Mouse (Mus musculus) layer of hippocampus, adult 8-10 months (tissue): ENCODE measurements around the gene Hecw2. TPM values are rescaled to one million over a fixed set of nuclear protein-coding genes. Genes with fewer than 3 reads are reported as not detected.

ENCODE experiments used
- DNase-seq, 2 experiments: peaks; one replicate each; pipeline ENCODE4 v3.0.0; 2022; ENCODE audit warnings: low spot score in 2 of 2
- microRNA-seq, 2 experiments: library from miRNA; unstranded; fragments of <30 nt; microRNA quantifications; one replicate each; pipeline ENCODE4 v1.2.0; 2022
- total RNA-seq, 4 experiments: library from RNA; stranded (reverse); gene quantifications; 2 replicates each; pipeline ENCODE4 v1.2.4; 2022

Hecw2 gene
- total RNA-seq, 4 experiments from 2014 or later, result 25.0 to 35.1 (median 26.9) TPM

DNA sequence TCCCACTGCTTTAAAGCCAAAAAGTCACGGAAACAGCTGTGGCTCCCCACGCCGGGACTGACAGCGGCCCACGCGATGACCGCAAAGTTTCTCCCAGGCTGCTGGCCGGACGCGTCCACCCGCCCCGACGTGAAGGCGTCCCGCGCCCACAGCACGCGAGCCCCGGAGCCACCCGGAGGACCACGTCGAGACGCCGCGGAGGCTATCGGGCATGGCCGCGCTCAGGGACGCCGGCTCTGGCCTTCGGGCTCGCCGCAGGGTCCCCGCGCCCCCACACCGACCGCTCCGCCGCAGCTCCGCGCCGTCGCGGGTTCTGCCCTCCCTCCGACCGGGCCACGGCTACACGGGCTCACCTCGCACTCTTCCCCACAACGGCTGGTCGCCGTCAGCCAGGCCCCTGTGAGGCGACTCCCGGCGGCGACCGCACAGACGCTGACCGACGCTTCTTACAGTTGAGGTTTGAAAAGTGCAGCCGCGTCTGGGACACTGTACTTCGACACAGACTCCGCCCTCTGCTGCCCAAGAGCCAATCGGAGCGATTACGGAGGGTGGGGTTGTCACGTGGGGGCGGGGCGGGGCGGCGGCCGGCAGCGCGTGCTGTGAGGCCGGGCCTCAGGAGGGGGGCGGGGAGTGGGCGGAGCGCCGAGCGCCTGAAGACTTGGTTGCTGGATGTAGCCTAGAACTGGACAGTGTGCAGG is 410.1 kb downstream of the Hecw2 start, which contains the start of gene Stk17b:
Gene Stk17b, minus strand, starts transcription at position 504 of the 698 bp plus-strand sequence.
- peak; percentile 59 to 64 for DNase-seq

DNA sequence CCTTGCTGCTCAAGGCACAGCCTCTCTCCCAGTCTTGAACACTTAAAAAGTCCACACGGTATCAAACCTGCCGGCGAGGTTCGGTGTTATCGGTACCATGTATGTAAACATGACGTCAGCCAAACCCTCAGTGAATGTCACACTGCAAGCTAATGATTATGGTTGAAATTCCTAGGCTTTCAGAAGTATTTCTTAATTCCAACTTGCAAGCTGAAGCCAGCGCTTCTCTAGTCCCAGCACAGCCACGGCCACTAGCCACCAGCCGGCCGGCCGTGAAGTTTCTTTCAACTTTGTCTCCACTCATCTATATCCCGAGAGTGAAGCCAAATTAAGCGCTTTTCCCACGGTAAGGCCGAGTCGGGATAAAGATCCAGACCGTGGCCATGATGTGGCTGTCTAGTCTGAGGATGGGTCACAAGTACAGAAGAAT is 410.7 kb downstream of the Hecw2 start:
- no peak for DNase-seq

DNA sequence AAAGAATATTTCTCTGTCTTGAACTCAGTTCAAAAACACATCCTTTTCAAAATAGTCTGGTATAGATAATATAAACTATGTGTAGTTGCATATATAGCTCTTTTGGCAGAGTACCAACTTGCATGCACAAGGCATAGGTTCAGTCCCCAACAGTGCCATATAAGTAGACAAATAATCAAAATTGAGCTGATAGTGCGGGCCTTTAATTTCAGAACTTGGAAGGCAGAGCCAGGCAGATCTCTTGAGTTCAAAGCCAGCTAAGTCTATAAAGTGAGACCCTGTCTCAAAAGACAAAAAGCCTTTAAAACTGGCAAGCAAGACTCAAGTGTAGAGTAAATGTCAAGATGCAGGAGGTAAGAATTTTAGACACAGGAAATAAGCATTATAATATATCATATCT is 412.0 kb downstream of the Hecw2 start:
- DNase-seq, result no peak

DNA sequence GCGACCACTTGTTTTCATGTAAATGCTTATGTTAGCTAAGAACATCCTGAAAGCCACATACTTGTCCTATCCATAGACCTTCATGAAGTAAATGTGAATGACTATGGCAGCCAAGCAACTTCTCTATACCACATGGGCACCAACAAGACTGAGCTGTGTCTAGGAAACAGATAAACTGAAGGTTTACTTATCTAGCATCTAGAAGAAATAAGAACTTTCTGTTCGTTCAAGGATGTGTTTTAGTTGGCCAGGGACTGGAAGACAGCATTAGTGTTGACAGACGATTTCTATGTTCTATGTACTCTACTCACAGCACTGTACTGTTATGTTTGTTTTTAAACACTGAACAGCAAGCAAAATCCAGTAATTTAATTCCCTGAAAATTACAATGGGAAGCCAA is 412.9 kb downstream of the Hecw2 start:
- DNase-seq, result no peak

DNA sequence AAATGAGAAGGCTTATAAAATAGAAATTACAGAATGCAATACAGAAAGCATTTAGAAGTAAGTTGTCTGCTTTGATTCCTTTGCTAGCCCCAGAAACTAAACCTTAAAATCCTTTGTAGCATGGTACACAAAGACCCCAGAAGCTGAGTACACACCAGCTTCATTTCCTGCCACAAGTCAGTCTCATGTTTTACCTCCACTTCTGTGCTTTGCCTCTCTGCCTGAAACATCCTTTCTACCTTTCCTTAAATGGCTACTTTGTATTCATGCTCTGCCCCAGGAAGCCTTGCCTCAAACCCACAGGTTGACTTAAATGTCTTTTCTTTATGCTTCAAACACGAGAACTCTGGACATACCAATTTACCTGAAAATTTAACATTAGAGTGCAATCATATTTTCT is 413.7 kb downstream of the Hecw2 start:
- no peak for DNase-seq

DNA sequence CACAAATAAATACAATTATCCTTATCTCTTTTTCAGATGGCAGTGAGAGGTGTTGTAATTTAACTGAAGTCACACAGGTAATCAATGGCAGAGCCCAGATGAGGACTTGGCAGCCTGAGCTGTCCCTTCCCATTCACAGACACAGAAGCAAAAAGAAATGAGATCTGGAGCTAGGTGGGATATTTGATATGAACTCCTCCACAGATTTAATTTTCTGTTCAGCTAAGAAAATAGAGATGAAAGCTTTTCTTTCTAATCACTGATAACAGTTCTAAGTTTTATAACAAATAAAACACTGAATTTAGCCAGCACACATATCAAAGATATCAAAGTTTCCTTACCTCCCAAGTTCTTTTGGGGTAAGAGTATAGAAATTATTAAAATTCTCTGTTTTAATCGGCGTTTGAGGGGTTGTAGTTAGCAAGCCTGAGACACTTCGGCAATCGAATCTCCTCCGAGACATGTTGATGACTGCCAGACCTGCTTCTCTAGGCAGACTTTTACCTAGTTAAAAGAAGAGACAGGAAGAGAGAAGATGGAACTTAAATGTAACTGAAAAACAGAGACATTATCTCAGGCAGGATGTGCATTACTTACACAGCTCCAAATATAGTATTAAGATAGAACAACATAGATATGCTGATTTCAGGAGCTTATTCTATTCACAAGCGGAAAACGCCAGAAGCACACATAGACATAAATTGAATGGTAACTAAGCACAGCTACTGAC is 418.6 kb downstream of the Hecw2 start:
- DNase-seq, result no peak

DNA sequence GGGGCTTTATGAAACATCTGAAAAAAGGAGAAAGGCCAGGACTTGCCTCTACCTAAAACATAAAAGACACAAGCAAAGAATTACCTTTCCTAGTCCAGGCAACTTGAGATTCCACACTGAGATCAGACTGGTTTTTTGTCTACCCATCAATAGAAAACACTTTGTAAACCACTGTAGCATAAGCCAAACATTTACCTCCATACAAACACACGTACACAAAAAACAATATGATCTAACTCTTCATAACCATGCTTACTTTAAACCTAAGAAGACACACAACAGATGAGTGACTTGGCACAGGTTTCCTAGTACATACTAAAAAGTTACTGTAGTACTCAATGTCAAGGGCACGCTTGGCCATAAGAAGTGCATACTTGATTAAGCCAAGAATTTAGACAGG is 419.4 kb downstream of the Hecw2 start:
- no peak for DNase-seq

DNA sequence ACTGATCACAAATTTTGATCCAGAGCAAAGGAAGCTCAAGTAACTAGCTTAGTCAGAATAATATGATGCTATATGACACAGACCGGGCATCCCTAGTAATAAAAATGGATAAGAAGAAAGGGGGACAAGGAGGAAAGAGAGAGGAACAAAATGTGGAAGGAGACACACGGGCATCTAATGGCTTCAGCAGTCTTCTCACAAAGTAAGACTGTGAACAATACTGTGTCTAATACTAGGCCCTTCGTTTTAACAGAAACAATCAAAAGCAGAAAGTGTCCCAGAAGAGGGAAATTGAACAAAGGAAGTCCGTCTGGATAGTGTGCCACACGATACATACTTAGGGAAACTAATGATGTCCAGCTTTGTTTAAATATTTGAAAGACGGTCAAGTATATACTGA is 419.9 kb downstream of the Hecw2 start:
- DNase-seq, result no peak

DNA sequence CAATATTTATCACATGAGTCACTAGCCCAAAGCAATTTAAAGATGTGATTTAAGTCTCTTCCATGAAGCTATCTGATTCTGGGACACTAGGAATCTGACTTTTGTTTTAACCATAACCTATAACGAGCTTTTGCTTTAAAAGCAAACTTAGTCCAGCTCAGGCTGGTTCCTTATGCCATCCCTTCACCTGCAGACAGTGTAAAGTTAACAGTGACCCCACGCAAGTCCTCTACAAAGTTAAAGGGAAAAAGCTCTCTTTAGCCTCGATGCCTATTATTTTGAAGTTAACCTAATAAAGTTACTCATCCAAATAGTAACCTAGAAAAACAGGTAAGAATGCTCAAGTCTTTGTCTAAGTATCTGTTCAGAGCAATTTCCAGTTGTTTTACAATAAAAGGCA is 420.4 kb downstream of the Hecw2 start:
- no peak for DNase-seq

DNA sequence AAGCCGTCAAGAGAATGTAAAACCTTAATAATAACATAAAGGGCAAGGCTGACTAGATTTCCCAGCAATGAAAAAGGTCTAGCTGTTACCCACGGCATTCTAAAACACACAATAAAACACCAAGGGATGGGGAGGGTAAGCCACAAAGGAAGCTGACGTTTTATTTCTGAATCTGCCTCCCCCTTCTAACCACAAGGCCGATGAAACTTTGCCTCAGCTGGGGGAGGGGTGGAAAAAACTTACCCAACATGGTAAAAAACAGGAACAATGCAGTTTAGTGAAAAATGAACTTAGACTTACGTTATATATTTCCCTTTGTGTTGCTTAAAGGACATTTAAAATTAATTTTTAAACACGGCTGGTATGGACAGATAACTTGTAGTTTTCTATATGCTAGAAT is 421.0 kb downstream of the Hecw2 start:
- DNase-seq, result no peak

DNA sequence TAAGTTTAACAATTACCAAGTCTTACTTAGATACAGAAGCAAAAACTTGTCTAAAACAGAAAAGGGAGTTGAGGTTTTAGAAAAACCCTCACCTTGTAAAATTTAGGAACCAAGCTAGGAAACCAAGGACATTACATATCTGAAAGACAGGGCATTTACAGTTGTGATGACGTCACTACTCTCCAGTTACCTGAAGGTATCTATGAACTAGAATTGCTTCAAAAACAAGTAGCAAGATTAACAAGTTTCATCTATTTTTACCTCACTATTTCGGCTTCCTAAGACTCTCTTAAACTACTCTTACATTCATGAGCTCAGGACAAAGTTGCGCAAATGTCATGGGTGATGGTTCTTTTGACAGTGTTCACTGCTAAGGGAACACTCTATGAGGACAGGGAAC is 422.0 kb downstream of the Hecw2 start:
- no peak for DNase-seq

DNA sequence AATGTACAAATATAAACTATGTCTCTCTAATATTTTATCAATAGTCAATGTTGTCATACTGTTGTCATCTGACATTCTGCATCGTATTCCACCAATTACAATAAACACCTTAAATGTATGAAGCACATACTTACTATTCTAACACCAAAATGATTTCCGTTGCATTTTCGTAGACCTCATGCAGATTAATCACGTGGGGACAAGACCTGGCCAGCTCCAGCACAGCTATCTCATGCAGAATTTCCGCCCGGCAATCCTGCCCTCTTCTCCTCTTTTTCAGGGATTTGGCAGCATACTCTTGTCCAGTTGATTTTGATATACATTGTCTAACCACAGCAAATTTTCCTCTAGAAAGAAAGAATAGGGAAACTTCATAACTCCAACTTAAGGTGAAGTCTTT is 423.5 kb downstream of the Hecw2 start:
- DNase-seq, result no peak

DNA sequence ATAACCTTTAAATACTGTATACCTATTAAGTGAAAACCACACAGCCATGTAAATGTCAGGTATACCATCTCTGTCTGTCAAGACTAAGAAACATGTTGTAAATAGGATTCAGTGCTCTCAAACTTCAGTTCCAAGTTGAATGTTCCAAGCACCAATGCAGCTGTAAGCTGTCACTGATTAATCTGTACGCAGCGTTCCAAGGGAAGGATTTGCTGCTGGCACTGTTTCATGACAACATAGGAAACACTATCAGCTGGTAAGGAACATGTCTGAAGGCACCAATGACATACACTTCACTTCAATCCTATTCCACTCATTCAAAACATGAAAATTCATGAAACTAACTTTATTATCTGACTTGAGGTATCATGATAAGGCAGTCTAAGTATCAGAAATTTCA is 428.9 kb downstream of the Hecw2 start:
- no peak for DNase-seq

DNA sequence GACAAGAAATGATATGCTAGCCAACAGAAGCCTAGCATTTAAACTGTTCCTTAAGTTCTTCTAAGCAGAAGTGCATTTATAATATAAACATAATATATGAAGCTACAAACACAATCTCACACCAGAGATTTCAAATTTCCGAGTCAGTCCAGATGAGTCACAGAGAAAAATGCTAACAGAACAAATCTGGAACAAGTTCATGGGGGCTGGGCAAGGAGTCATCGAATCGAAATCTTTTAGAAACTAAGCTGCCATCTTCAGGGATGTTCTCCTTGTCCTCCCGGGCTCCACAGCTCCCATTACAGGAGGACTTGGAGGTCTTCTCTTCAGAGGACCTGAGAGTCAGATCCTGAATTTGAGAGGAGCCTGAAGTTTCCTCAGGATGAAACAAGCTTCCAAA is 437.7 kb downstream of the Hecw2 start:
- DNase-seq, result no peak

Small RNA genes within 50 kb of the gene (microRNA-seq; reads per million reads assigned to microRNA genes)
- 0 reads per million in 2 experiments for gene Mir7681

Other genes with a start within 250 kb of the Hecw2 start
- under 1 TPM; 0.26 to 0.54 (median 0.40) TPM for gene Ccdc150, start 55.5 kb upstream of the Hecw2 start, total RNA-seq
- gene Gtf3c3, start 243.8 kb upstream of the Hecw2 start, total RNA-seq, result 10 to 100 TPM; 25.4 to 31.1 (median 29.0) TPM